Mouse (Mus musculus) thymus, adult 2 months (tissue): ENCODE measurements at regions not wholly inside any gene's neighbourhood (a gene's known extent, or its start where the extent isn't known, plus 50 kb on each side); places are given as distances from the start of the nearest gene placed in this dataset.

Experiments used
- CTCF ChIP-seq: fragments of 200-500 bp; IDR thresholded peaks from 2 replicates; pipeline ENCODE4 v1.5.1; 2012; ENCODE audit warnings: mild to moderate bottlenecking, control low read depth, low read length, moderate library complexity, borderline replicate concordance; ENCODE audit not compliant: control insufficient read depth, poor library complexity, insufficient read depth; ENCODE audit errors: extremely low read depth
- POLR2A ChIP-seq: fragments of 200-500 bp; IDR thresholded peaks from 2 replicates; pipeline ENCODE4 v1.6.1; 2012; ENCODE audit warnings: mild to moderate bottlenecking, low read length, control low read depth, moderate library complexity; ENCODE audit not compliant: control insufficient read depth, poor library complexity, insufficient read depth; ENCODE audit errors: extremely low read depth

- TF ChIP-seq CTCF (peak; percentile 44; the same call in 1 of the 2 replicates), POLR2A (no peak)
These were observed 66.5 kb upstream of the Chchd3 start for GRCm38 (mm10) chr6:33126574-33126973.
